Mouse (Mus musculus) kidney, embryonic 14.5 days (tissue): ENCODE measurements around the gene Cdh4. TPM values are rescaled to one million over a fixed set of nuclear protein-coding genes. Genes with fewer than 3 reads are reported as not detected.

ENCODE experiments used
- ATAC-seq: fragments of 200-750 bp; cut with Nextera tagmentation; 2 replicates; pipeline ENCODE4 v1.8.0; 2017; ENCODE audit warnings: moderate number of reproducible peaks, mild to moderate bottlenecking, moderate TSS enrichment, moderate library complexity; ENCODE audit not compliant: low FRiP score, low TSS enrichment
- H3K27ac ChIP-seq: fragments of 300-500 bp; sonication (generic); 2 replicates; pipeline ENCODE4 v1.5.1; 2014; ENCODE audit warnings: low read depth, mild to moderate bottlenecking, low read length, moderate library complexity, mixed read lengths
- H3K27me3 ChIP-seq: fragments of 300-500 bp; sonication (generic); 2 replicates; pipeline ENCODE4 v1.6.1; 2014; ENCODE audit warnings: mild to moderate bottlenecking, low read length; ENCODE audit not compliant: control insufficient read depth, insufficient read depth
- H3K36me3 ChIP-seq: fragments of 300-500 bp; sonication (generic); 2 replicates; pipeline ENCODE4 v1.6.1; 2014; ENCODE audit warnings: low read length, mixed read lengths; ENCODE audit not compliant: control insufficient read depth, insufficient read depth
- H3K4me1 ChIP-seq: fragments of 300-500 bp; sonication (generic); 2 replicates; pipeline ENCODE4 v1.6.1; 2014; ENCODE audit warnings: low read length, mixed read lengths; ENCODE audit not compliant: control insufficient read depth, insufficient read depth
- H3K4me2 ChIP-seq: fragments of 300-500 bp; sonication (generic); replicated peaks from 2 replicates; pipeline ENCODE4 v1.6.1; 2014; ENCODE audit warnings: low read depth, mild to moderate bottlenecking, low read length
- H3K4me3 ChIP-seq: fragments of 300-500 bp; sonication (generic); 2 replicates; pipeline ENCODE4 v1.5.1; 2014; ENCODE audit warnings: mild to moderate bottlenecking, low read length
- H3K9ac ChIP-seq: fragments of 300-500 bp; sonication (generic); 2 replicates; pipeline ENCODE4 v1.6.1; 2014; ENCODE audit warnings: low read depth, mild to moderate bottlenecking, low read length, moderate library complexity
- H3K9me3 ChIP-seq: fragments of 300-500 bp; sonication (generic); 2 replicates; pipeline ENCODE4 v1.6.1; 2016; ENCODE audit warnings: low read length; ENCODE audit not compliant: control insufficient read depth
- WGBS: fragments of 180-500 bp; shearing (Covaris S2); extraction: QIAGEN DNeasy Blood & Tissue Kit; methylation state at CpG from one replicate; pipeline ENCODE4 v1.1.7; 2014; 5-methylcytosine and 5-hydroxymethylcytosine counted together
- polyA plus RNA-seq: library from polyadenylated mRNA; unstranded; fragments of >200 nt; fragmentation: Nextera tagmentation; extraction: Ambion mirVana; gene quantifications from 2 replicates; pipeline ENCODE4 v1.2.1, GENCODE M21; 2014

Gene Cdh4
- polyA plus RNA-seq, 1 experiment from 2014 or later = 19.4 TPM

DNA sequence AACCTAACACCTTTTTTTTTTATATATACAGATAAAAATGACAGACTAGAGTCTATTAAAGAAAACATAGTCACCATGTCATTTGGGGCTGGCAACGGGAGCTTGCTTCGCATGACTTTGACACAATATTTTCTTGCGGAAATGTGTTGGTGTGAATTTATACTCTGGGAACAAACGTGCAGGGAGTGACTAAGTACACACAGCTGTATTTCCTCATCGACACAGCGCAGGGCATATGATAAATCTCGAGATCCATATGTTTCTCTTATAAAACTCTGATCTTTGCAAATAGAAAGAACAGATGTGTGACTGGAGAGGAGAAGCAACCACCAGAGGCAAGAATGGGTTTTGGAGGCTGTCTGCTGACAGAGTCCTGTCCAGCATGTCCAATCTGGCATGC, 304.3 kb downstream of the Cdh4 start:
- WGBS = 59% methylated on average over 7 of the region's 7 CpGs
- no peaks in the 10 kb centered on the region for H3K36me3 ChIP-seq

DNA sequence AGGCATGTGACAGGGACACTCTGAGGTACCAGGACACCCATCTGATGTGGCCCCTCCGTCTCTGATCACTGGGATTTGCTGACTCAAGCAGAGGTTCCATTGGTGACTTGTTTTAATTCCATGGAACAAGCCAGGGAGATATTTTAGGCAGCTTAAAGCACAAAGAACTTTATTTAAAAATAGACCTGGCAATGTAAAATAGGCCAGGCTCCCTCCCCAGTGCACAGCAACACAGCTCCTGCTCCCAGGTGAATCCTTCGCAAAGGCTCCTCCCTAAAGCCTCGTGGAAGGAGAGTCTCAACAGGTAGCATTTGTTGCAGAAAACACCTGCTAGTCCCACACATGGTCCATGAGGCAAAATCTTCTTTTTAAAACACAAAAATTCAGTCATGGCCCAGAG, 307.2 kb downstream of the Cdh4 start:
- no peak for ATAC-seq
- H3K27me3 ChIP-seq = no peaks in the 10 kb centered on the region
- H3K4me2 ChIP-seq = no peak overlapping the region
- no peaks in the 10 kb centered on the region for H3K4me1 ChIP-seq
- H3K4me3 ChIP-seq = no peak overlapping the region
- no peaks in the 10 kb centered on the region for H3K9me3 ChIP-seq
- no peak overlapping the region for H3K27ac ChIP-seq
- WGBS = 63% methylated on average over 3 of the region's 3 CpGs
- H3K9ac ChIP-seq = no peak overlapping the region
- H3K36me3 ChIP-seq = no peaks in the 10 kb centered on the region

More for the DNA sequence above, 304.3 kb downstream of the Cdh4 start:
- no peak overlapping the region for H3K4me3 ChIP-seq
- H3K27me3 ChIP-seq = no peaks in the 10 kb centered on the region
- ATAC-seq = no peak
- no peaks in the 10 kb centered on the region for H3K4me1 ChIP-seq
- no peak overlapping the region for H3K9ac ChIP-seq
- H3K27ac ChIP-seq = no peak overlapping the region
- no peaks in the 10 kb centered on the region for H3K9me3 ChIP-seq
- no peak overlapping the region for H3K4me2 ChIP-seq

DNA sequence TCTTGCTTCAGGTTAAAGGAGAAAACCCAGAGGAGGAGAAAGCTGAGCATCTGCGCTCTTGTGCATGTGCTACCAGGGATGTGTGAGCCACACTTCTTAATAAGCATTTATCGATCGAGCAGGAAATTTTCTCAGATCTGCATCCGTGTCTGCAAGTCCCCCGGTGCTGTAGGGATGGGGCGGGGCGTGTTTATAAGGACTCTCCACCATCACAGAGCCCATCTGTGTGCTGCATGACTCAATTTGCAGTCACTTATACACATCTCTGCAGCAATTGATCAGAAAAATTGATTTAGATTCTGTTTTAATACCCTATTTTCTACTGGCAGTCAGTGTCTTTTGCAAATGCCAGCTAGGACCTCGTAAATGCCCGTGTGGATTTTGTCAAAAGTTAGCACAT, 311.6 kb downstream of the Cdh4 start:
- H3K4me1 ChIP-seq = no peaks in the 10 kb centered on the region
- H3K27ac ChIP-seq = no peak overlapping the region
- ATAC-seq = no peak
- H3K4me3 ChIP-seq = no peak overlapping the region
- H3K4me2 ChIP-seq = no peak overlapping the region
- no peak overlapping the region for H3K9ac ChIP-seq
- 88% methylated on average over 9 of the region's 9 CpGs for WGBS
- no peaks in the 10 kb centered on the region for H3K9me3 ChIP-seq
- H3K36me3 ChIP-seq = no peaks in the 10 kb centered on the region
- no peaks in the 10 kb centered on the region for H3K27me3 ChIP-seq

GRCm38 (mm10) chr2:179754776-179755175, 312.5 kb downstream of the Cdh4 start:
- H3K4me1 ChIP-seq = no peaks in the 10 kb centered on the region
- no peaks in the 10 kb centered on the region for H3K36me3 ChIP-seq
- no peak overlapping the region for H3K4me2 ChIP-seq
- ATAC-seq = no peak
- no peaks in the 10 kb centered on the region for H3K9me3 ChIP-seq
- H3K27ac ChIP-seq = no peak overlapping the region
- no peak overlapping the region for H3K4me3 ChIP-seq
- WGBS = 75% methylated on average over 11 of the region's 11 CpGs
- H3K27me3 ChIP-seq = no peaks in the 10 kb centered on the region
- no peak overlapping the region for H3K9ac ChIP-seq

- Histone ChIP-seq H3K9me3 (no peaks in the 10 kb centered on the region), H3K27me3 (no peaks in the 10 kb centered on the region), H3K9ac (no peak overlapping the region), H3K4me1 (no peaks in the 10 kb centered on the region), H3K36me3 (no peaks in the 10 kb centered on the region), H3K4me3 (no peak overlapping the region), H3K27ac (no peak overlapping the region), H3K4me2 (no peak overlapping the region)
- no peak for ATAC-seq
- WGBS = 50% methylated on average over 9 of the region's 9 CpGs
These were observed 319.6 kb downstream of the Cdh4 start for GRCm38 (mm10) chr2:179761718-179762441.

GRCm38 (mm10) chr2:179762521-179763305, 320.5 kb downstream of the Cdh4 start:
- Histone ChIP-seq H3K36me3 (no peaks in the 10 kb centered on the region), H3K4me3 (no peak overlapping the region), H3K9me3 (no peaks in the 10 kb centered on the region), H3K9ac (no peak overlapping the region), H3K4me1 (no peaks in the 10 kb centered on the region), H3K4me2 (no peak overlapping the region), H3K27me3 (no peaks in the 10 kb centered on the region), H3K27ac (no peak overlapping the region)
- no peak; the same call in 1 of the 2 replicates for ATAC-seq
- 61% methylated on average over 13 of the region's 13 CpGs for WGBS

- 80% methylated on average over 2 of the region's 2 CpGs for WGBS
- H3K27ac ChIP-seq = no peak overlapping the region
- H3K4me3 ChIP-seq = no peak overlapping the region
- H3K27me3 ChIP-seq = no peaks in the 10 kb centered on the region
- H3K4me2 ChIP-seq = no peak overlapping the region
- no peak for ATAC-seq
- H3K9me3 ChIP-seq = no peaks in the 10 kb centered on the region
- H3K9ac ChIP-seq = no peak overlapping the region
- no peaks in the 10 kb centered on the region for H3K36me3 ChIP-seq
- no peaks in the 10 kb centered on the region for H3K4me1 ChIP-seq
These were observed 322.2 kb downstream of the Cdh4 start for GRCm38 (mm10) chr2:179764460-179764859.

- no peak overlapping the region for H3K4me2 ChIP-seq
- no peaks in the 10 kb centered on the region for H3K4me1 ChIP-seq
- no peaks in the 10 kb centered on the region for H3K27me3 ChIP-seq
- no peak for ATAC-seq
- no peak overlapping the region for H3K27ac ChIP-seq
- no peak overlapping the region for H3K4me3 ChIP-seq
- no peak overlapping the region for H3K9ac ChIP-seq
- H3K9me3 ChIP-seq = no peaks in the 10 kb centered on the region
- WGBS = 30% methylated on average over 16 of the region's 16 CpGs
- no peaks in the 10 kb centered on the region for H3K36me3 ChIP-seq
These were observed 324.7 kb downstream of the Cdh4 start for GRCm38 (mm10) chr2:179766664-179767526.
